Mouse (Mus musculus) B cell, adult 2 months (primary cell): ENCODE data around the gene Cd3d.
A peak's percentile ranks its signal among the peaks of the same experiment; 100 is the strongest.

Experiments used
- DNase-seq, 2 experiments: peaks; one replicate each; pipeline ENCODE4 v3.0.0; 2022

The Cd3d gene

GRCm38 (mm10) chr9:44994962-44995361 is 13.4 kb downstream of the Cd3d start:
- no peak for DNase-seq

GRCm38 (mm10) chr9:44996590-44996989 is 15.0 kb downstream of the Cd3d start:
- no peak for DNase-seq

GRCm38 (mm10) chr9:44998138-44998537 is 16.6 kb downstream of the Cd3d start:
- no peak for DNase-seq

- no peak for DNase-seq
Observed at GRCm38 (mm10) chr9:44999171-44999570, 17.6 kb downstream of the Cd3d start.

GRCm38 (mm10) chr9:44999776-45000175 is 18.2 kb downstream of the Cd3d start:
- DNase-seq, result no peak

- no peak for DNase-seq
Observed at GRCm38 (mm10) chr9:45000249-45000648, 18.7 kb downstream of the Cd3d start.

- no peak for DNase-seq
Observed at GRCm38 (mm10) chr9:45007404-45007803, 25.8 kb downstream of the Cd3d start.

GRCm38 (mm10) chr9:45008342-45008741 is 26.8 kb downstream of the Cd3d start:
- DNase-seq, result no peak

GRCm38 (mm10) chr9:45009180-45010078 is 27.8 kb downstream of the Cd3d start, which contains the start of gene Cd3e:
Gene Cd3e, minus strand, starts transcription at chr9:45009627.
- no peak for DNase-seq

GRCm38 (mm10) chr9:45010461-45010860 is 28.9 kb downstream of the Cd3d start:
- DNase-seq, result no peak

- no peak for DNase-seq
Observed at GRCm38 (mm10) chr9:45011291-45011690, 29.7 kb downstream of the Cd3d start.

GRCm38 (mm10) chr9:45014879-45015278 is 33.3 kb downstream of the Cd3d start:
- DNase-seq, result peak in 1 of 2 experiments; percentile 14

GRCm38 (mm10) chr9:45015841-45016240 is 34.3 kb downstream of the Cd3d start:
- no peak for DNase-seq

- DNase-seq, result no peak
Observed at GRCm38 (mm10) chr9:45018031-45018430, 36.4 kb downstream of the Cd3d start.

GRCm38 (mm10) chr9:45022800-45023199 is 41.2 kb downstream of the Cd3d start:
- DNase-seq, result peak; percentile 78 to 82

- no peak for DNase-seq
Observed at GRCm38 (mm10) chr9:45023638-45024037, 42.1 kb downstream of the Cd3d start.

- DNase-seq, result no peak
Observed at GRCm38 (mm10) chr9:45024187-45024586, 42.6 kb downstream of the Cd3d start.

GRCm38 (mm10) chr9:45027376-45027775 is 45.8 kb downstream of the Cd3d start:
- no peak for DNase-seq

GRCm38 (mm10) chr9:45030341-45030740 is 48.8 kb downstream of the Cd3d start:
- DNase-seq, result peak; percentile 42 to 53

GRCm38 (mm10) chr9:45032261-45032660 is 50.7 kb downstream of the Cd3d start:
- DNase-seq, result no peak

GRCm38 (mm10) chr9:45034526-45034925 is 52.9 kb downstream of the Cd3d start:
- DNase-seq, result no peak
